Mouse (Mus musculus) testis, adult 2 months (tissue): ENCODE results near the gene Corin. TPM values are rescaled to one million over a fixed set of nuclear protein-coding genes. Genes with fewer than 3 reads are reported as not detected.

ENCODE experiments used
- H3K27ac ChIP-seq: fragments of 200-500 bp; 2 replicates; pipeline ENCODE4 v1.5.1; 2012; ENCODE audit warnings: low read depth, low read length; ENCODE audit not compliant: control insufficient read depth, insufficient read depth
- H3K27me3 ChIP-seq: fragments of 200-500 bp; 2 replicates; pipeline ENCODE4 v1.6.1; 2012; ENCODE audit warnings: mild to moderate bottlenecking, low read length, moderate library complexity; ENCODE audit not compliant: control insufficient read depth, insufficient read depth
- H3K36me3 ChIP-seq: fragments of 200-500 bp; 2 replicates; pipeline ENCODE4 v1.6.1; 2012; ENCODE audit warnings: mild to moderate bottlenecking, low read length; ENCODE audit not compliant: control insufficient read depth, insufficient read depth
- H3K4me1 ChIP-seq: fragments of 200-500 bp; 2 replicates; pipeline ENCODE4 v1.6.1; 2012; ENCODE audit warnings: low read length; ENCODE audit not compliant: control insufficient read depth, insufficient read depth
- H3K4me3 ChIP-seq: fragments of 200-500 bp; 2 replicates; pipeline ENCODE4 v1.5.1; 2012; ENCODE audit warnings: low read depth, mild to moderate bottlenecking, low read length, moderate library complexity, mixed read lengths; ENCODE audit not compliant: control insufficient read depth
- CTCF ChIP-seq: fragments of 200-500 bp; IDR thresholded peaks from 2 replicates; pipeline ENCODE4 v1.5.1; 2012; ENCODE audit warnings: low read depth, mild to moderate bottlenecking, inconsistent platforms, low read length, moderate library complexity; ENCODE audit not compliant: control insufficient read depth, insufficient read depth, insufficient replicate concordance
- POLR2A ChIP-seq: fragments of 200-500 bp; IDR thresholded peaks from 2 replicates; pipeline ENCODE4 v1.6.1; 2012; ENCODE audit warnings: low read depth, mild to moderate bottlenecking, inconsistent platforms, low read length, moderate library complexity; ENCODE audit not compliant: control insufficient read depth
- polyA plus RNA-seq: library from polyadenylated mRNA; depleted of rRNA; stranded (reverse); fragments of >200 nt; gene quantifications from 2 replicates; pipeline ENCODE4 v1.2.3, GENCODE M21; 2012

The Corin gene
- polyA plus RNA-seq, 1 experiment = 11.2 TPM

DNA sequence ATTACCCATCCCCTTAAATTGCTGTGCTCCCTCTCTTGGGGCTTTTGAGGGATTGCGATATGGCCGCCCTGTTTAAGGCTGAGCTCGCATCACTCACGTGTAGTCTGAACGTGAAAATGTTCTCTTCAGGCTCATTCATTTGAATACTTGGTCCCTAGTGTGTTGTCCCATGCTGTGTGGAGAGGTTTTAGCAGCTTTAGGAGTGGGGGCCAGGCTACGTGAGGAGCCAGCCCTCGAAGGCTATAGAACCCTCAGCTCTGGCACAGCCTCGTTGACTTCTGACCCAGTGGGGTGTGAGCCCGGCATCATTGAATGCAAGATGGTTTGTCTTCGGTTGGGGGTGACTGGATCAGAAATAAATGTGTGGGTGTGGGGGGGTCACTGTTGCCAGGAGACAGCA, 102.5 kb downstream of the Corin start:
- H3K27ac ChIP-seq = no peak overlapping the region
- no peaks in the 10 kb centered on the region for H3K36me3 ChIP-seq
- peaks cover 6% of the 10 kb centered on the region for H3K4me1 ChIP-seq
- H3K4me3 ChIP-seq = no peak overlapping the region
- no peaks in the 10 kb centered on the region for H3K27me3 ChIP-seq
- TF ChIP-seq CTCF (no peak), POLR2A (no peak)

- H3K4me3 ChIP-seq = no peak overlapping the region
- no peaks in the 10 kb centered on the region for H3K27me3 ChIP-seq
- peaks cover 9% of the 10 kb centered on the region for H3K4me1 ChIP-seq
- H3K36me3 ChIP-seq = no peaks in the 10 kb centered on the region
- no peak for TF ChIP-seq CTCF
- TF ChIP-seq POLR2A = no peak
- H3K27ac ChIP-seq = no peak overlapping the region
Observed at GRCm38 (mm10) chr5:72401251-72401650, 103.0 kb downstream of the Corin start.

GRCm38 (mm10) chr5:72382148-72382547, 122.1 kb downstream of the Corin start:
- no peaks in the 10 kb centered on the region for H3K4me1 ChIP-seq
- no peak for TF ChIP-seq CTCF
- TF ChIP-seq POLR2A = no peak
- H3K27me3 ChIP-seq = no peaks in the 10 kb centered on the region
- no peak overlapping the region for H3K4me3 ChIP-seq
- no peaks in the 10 kb centered on the region for H3K36me3 ChIP-seq
- H3K27ac ChIP-seq = no peak overlapping the region

GRCm38 (mm10) chr5:72380616-72381015, 123.7 kb downstream of the Corin start:
- Histone ChIP-seq H3K4me3 (no peak overlapping the region), H3K27me3 (no peaks in the 10 kb centered on the region), H3K4me1 (no peaks in the 10 kb centered on the region), H3K27ac (no peak overlapping the region), H3K36me3 (no peaks in the 10 kb centered on the region)
- TF ChIP-seq POLR2A (no peak), CTCF (no peak)

DNA sequence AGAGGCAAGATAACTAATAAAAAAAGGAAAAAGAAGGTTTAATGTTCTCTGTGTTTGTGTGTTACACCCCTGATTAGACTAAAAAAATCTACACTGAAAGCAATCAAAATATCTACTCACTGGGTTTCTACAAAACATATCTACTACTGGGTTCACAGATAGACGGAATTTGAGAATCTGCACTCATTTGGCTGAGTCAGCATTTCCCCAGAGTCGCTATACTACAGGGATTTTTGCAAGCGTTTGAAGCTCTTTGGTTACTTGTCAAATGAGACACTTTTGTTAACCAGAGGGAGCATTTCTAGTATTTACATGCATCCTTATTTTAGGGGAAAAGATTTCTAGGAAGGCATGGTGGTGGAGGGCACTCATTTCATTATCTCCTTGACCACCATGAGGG, 136.3 kb downstream of the Corin start:
- H3K36me3 ChIP-seq = no peaks in the 10 kb centered on the region
- H3K4me3 ChIP-seq = no peak overlapping the region
- no peak for TF ChIP-seq POLR2A
- no peak for TF ChIP-seq CTCF
- H3K27me3 ChIP-seq = no peaks in the 10 kb centered on the region
- no peaks in the 10 kb centered on the region for H3K4me1 ChIP-seq
- H3K27ac ChIP-seq = no peak overlapping the region

GRCm38 (mm10) chr5:72365801-72366200, 138.5 kb downstream of the Corin start:
- H3K4me1 ChIP-seq = no peaks in the 10 kb centered on the region
- TF ChIP-seq POLR2A = no peak
- TF ChIP-seq CTCF = no peak
- H3K27ac ChIP-seq = no peak overlapping the region
- H3K4me3 ChIP-seq = no peak overlapping the region
- H3K27me3 ChIP-seq = no peaks in the 10 kb centered on the region
- no peaks in the 10 kb centered on the region for H3K36me3 ChIP-seq

DNA sequence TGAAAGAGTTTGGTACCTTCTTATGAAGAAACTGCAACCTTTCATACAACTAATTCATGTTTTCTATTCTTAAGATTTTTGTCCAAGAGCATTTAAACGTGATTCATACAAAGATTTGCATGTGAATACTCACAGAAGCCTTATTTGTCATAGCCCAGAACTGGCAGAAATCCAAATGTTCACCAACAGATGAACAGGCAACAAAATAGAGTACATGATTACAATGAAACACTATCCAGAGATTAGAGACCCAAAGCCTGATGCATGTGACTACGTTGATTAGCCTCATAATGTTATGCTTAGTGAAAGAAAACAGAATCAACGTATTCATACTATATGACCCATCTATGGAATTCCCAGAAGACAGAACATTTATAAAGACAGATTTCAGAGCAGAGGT, 140.4 kb downstream of the Corin start:
- TF ChIP-seq CTCF = no peak
- TF ChIP-seq POLR2A = no peak
- H3K4me1 ChIP-seq = no peaks in the 10 kb centered on the region

GRCm38 (mm10) chr5:72353746-72354145, 150.5 kb downstream of the Corin start:
- no peaks in the 10 kb centered on the region for H3K36me3 ChIP-seq
- no peak for TF ChIP-seq CTCF
- TF ChIP-seq POLR2A = no peak
- no peak overlapping the region for H3K27ac ChIP-seq
- no peaks in the 10 kb centered on the region for H3K4me1 ChIP-seq
- H3K27me3 ChIP-seq = no peaks in the 10 kb centered on the region
- no peak overlapping the region for H3K4me3 ChIP-seq

More for the DNA sequence above, 140.4 kb downstream of the Corin start:
- H3K4me3 ChIP-seq = no peak overlapping the region
- H3K36me3 ChIP-seq = no peaks in the 10 kb centered on the region
- no peaks in the 10 kb centered on the region for H3K27me3 ChIP-seq
- no peak overlapping the region for H3K27ac ChIP-seq
